Mouse (Mus musculus): ENCODE measurements at regions not wholly inside any gene's neighbourhood (a gene's known extent, or its start where the extent isn't known, plus 50 kb on each side); places are given as distances from the start of the nearest gene placed in this dataset.

GRCm38 (mm10) chr13:111157921-111158638 is 96.7 kb upstream of the Actbl2 start:
- no peak overlapping the region for H3K4me3 ChIP-seq (ENCODE audit: control insufficient read depth in 1 of 2, insufficient read depth in 1 of 2, low read depth in 2 of 2, low read length in 2 of 2)
- H3K27ac ChIP-seq (ENCODE audit: control insufficient read depth, low read depth, low read length): no peak overlapping the region
- H3K4me1 ChIP-seq (ENCODE audit: control insufficient read depth in 1 of 2, insufficient read depth in 2 of 2, low read length in 2 of 2): no peaks in the 10 kb centered on the region
- no peak for DNase-seq (ENCODE audit: low read depth, low spot score)
- H3K36me3 ChIP-seq (ENCODE audit: control insufficient read depth in 1 of 2, insufficient read depth in 2 of 2, low read length in 2 of 2): no peaks in the 10 kb centered on the region
- H3K9me3 ChIP-seq (replicated peaks; ENCODE audit: insufficient read depth, low read length): no peaks in the 10 kb centered on the region
- TF ChIP-seq SMC3 (IDR thresholded peaks at IDR 0.05; ENCODE audit: low read depth, low read length) (no peak), MAFK (IDR thresholded peaks at IDR 0.05; ENCODE audit: borderline replicate concordance, low read depth, low read length) (no peak)
- no peak overlapping the region for H3K9ac ChIP-seq (ENCODE audit: control insufficient read depth, low read depth, low read length, poor library complexity, severe bottlenecking)
- no peaks in the 10 kb centered on the region for H3K79me2 ChIP-seq (ENCODE audit: control insufficient read depth, insufficient read depth, low read length, poor library complexity)
- no peaks in the 10 kb centered on the region for H3K27me3 ChIP-seq (ENCODE audit: control insufficient read depth in 1 of 2, insufficient read depth in 2 of 2, low read length in 2 of 2)

GRCm38 (mm10) chr13:111159498-111159897 is 95.3 kb upstream of the Actbl2 start:
- no peak for DNase-seq (ENCODE audit: low read depth, low spot score)
- no peak overlapping the region for H3K27ac ChIP-seq (ENCODE audit: control insufficient read depth, low read depth, low read length)
- no peaks in the 10 kb centered on the region for H3K36me3 ChIP-seq (ENCODE audit: control insufficient read depth in 1 of 2, insufficient read depth in 2 of 2, low read length in 2 of 2)
- no peak overlapping the region for H3K4me3 ChIP-seq (ENCODE audit: control insufficient read depth in 1 of 2, insufficient read depth in 1 of 2, low read depth in 2 of 2, low read length in 2 of 2)
- no peaks in the 10 kb centered on the region for H3K9me3 ChIP-seq (replicated peaks; ENCODE audit: insufficient read depth, low read length)
- TF ChIP-seq MAZ (IDR thresholded peaks at IDR 0.05; ENCODE audit: low read depth, low read length): no peak
- TF ChIP-seq MYB (IDR thresholded peaks at IDR 0.05; ENCODE audit: low read depth, low read length): no peak
- no peak for TF ChIP-seq MYC (IDR thresholded peaks at IDR 0.05; ENCODE audit: low read depth, low read length)
- TF ChIP-seq CTCF (IDR thresholded peaks at IDR 0.05 in 2 of 3, conservative IDR thresholded peaks at IDR 0.05 in 1 of 3; ENCODE audit: control insufficient read depth in 1 of 3, insufficient read depth in 1 of 3, low read depth in 2 of 3, low read length in 3 of 3, poor library complexity in 1 of 3, severe bottlenecking in 1 of 3): no peak
- no peak for TF ChIP-seq BHLHE40 (IDR thresholded peaks at IDR 0.05; ENCODE audit: borderline replicate concordance, low read depth, low read length)
- H3K9ac ChIP-seq (ENCODE audit: control insufficient read depth, low read depth, low read length, poor library complexity, severe bottlenecking): no peak overlapping the region
- no peaks in the 10 kb centered on the region for H3K4me1 ChIP-seq (ENCODE audit: control insufficient read depth in 1 of 2, insufficient read depth in 2 of 2, low read length in 2 of 2)
- H3K79me2 ChIP-seq (ENCODE audit: control insufficient read depth, insufficient read depth, low read length, poor library complexity): no peaks in the 10 kb centered on the region
- no peaks in the 10 kb centered on the region for H3K27me3 ChIP-seq (ENCODE audit: control insufficient read depth in 1 of 2, insufficient read depth in 2 of 2, low read length in 2 of 2)

GRCm38 (mm10) chr13:111165538-111165937 is 89.3 kb upstream of the Actbl2 start:
- Histone ChIP-seq H3K27me3 (ENCODE audit: control insufficient read depth in 1 of 2, insufficient read depth in 2 of 2, low read length in 2 of 2) (no peaks in the 10 kb centered on the region), H3K79me2 (ENCODE audit: control insufficient read depth, insufficient read depth, low read length, poor library complexity) (no peaks in the 10 kb centered on the region), H3K36me3 (ENCODE audit: control insufficient read depth in 1 of 2, insufficient read depth in 2 of 2, low read length in 2 of 2) (no peaks in the 10 kb centered on the region), H3K9ac (ENCODE audit: control insufficient read depth, low read depth, low read length, poor library complexity, severe bottlenecking) (no peak overlapping the region), H3K27ac (ENCODE audit: control insufficient read depth, low read depth, low read length) (no peak overlapping the region), H3K9me3 (replicated peaks; ENCODE audit: insufficient read depth, low read length) (no peaks in the 10 kb centered on the region), H3K4me3 (ENCODE audit: control insufficient read depth in 1 of 2, insufficient read depth in 1 of 2, low read depth in 2 of 2, low read length in 2 of 2) (no peak overlapping the region), H3K4me1 (ENCODE audit: control insufficient read depth in 1 of 2, insufficient read depth in 2 of 2, low read length in 2 of 2) (no peaks in the 10 kb centered on the region)
- TF ChIP-seq NRF1 (IDR thresholded peaks at IDR 0.05; ENCODE audit: insufficient read depth, low read depth, low read length, poor library complexity, severe bottlenecking) (no peak), POLR2AphosphoS2 (IDR thresholded peaks at IDR 0.05; ENCODE audit: low read length) (no peak), E2F4 (IDR thresholded peaks at IDR 0.05; ENCODE audit: borderline replicate concordance, low read depth, low read length) (no peak), POLR2AphosphoS5 (IDR thresholded peaks at IDR 0.05; ENCODE audit: borderline replicate concordance, low read depth, low read length) (no peak), MAFK (IDR thresholded peaks at IDR 0.05; ENCODE audit: borderline replicate concordance, low read depth, low read length) (no peak), HCFC1 (IDR thresholded peaks at IDR 0.05; ENCODE audit: low read depth, low read length) (no peak), BHLHE40 (IDR thresholded peaks at IDR 0.05; ENCODE audit: borderline replicate concordance, low read depth, low read length) (no peak), TBP (IDR thresholded peaks at IDR 0.05; ENCODE audit: low read depth, low read length) (no peak), POLR2A (IDR thresholded peaks at IDR 0.05; ENCODE audit: control insufficient read depth in 1 of 2, insufficient read depth in 1 of 2, low read depth in 1 of 2, low read length in 2 of 2, poor library complexity in 1 of 2) (no peak), UBTF (IDR thresholded peaks at IDR 0.05; ENCODE audit: borderline replicate concordance, insufficient read depth, low read depth, low read length) (no peak), GATA1 (IDR thresholded peaks at IDR 0.05; ENCODE audit: low read depth, low read length) (no peak), MYC (IDR thresholded peaks at IDR 0.05; ENCODE audit: low read depth, low read length) (no peak)
- DNase-seq (ENCODE audit: low read depth, low spot score): no peak
